Mouse (Mus musculus): ENCODE measurements around the gene Baiap2l1. TPM values are rescaled to one million over a fixed set of nuclear protein-coding genes. Genes with fewer than 3 reads are reported as not detected.

The Baiap2l1 gene
- polyA plus RNA-seq, 1 experiment from 2014 or later, result 1.5 TPM

GRCm38 (mm10) chr5:144255632-144256540, 102.0 kb downstream of the Baiap2l1 start:
- peak overlapping the region; percentile 92 for H3K9ac ChIP-seq (replicated peaks)
- H3K4me1 ChIP-seq, result peaks cover 44% of the 10 kb centered on the region
- ATAC-seq (ENCODE audit: low FRiP score), result peak; percentile 57
- WGBS, result under 1% methylated on average over 40 of the region's 40 CpGs
- H3K27ac ChIP-seq (replicated peaks), result peak overlapping the region; percentile 85
- H3K27me3 ChIP-seq (replicated peaks), result no peaks in the 10 kb centered on the region
- peak overlapping the region; percentile 98 for H3K4me3 ChIP-seq (replicated peaks)
- H3K9me3 ChIP-seq (replicated peaks), result no peaks in the 10 kb centered on the region
- peak overlapping the region; percentile 78 for H3K4me2 ChIP-seq
- H3K36me3 ChIP-seq, result no peaks in the 10 kb centered on the region

- Histone ChIP-seq H3K27me3 (replicated peaks) (no peaks in the 10 kb centered on the region), H3K4me3 (replicated peaks) (peak overlapping the region; percentile 98), H3K36me3 (no peaks in the 10 kb centered on the region), H3K27ac (replicated peaks) (peak overlapping the region; percentile 85), H3K9me3 (replicated peaks) (no peaks in the 10 kb centered on the region), H3K4me2 (peak overlapping the region; percentile 78), H3K4me1 (peaks cover 44% of the 10 kb centered on the region), H3K9ac (replicated peaks) (peak overlapping the region; percentile 92)
- peak; percentile 87 for ATAC-seq (ENCODE audit: low FRiP score)
- WGBS, result under 1% methylated on average over 66 of the region's 84 CpGs
Observed at GRCm38 (mm10) chr5:144254811-144255631, 102.9 kb downstream of the Baiap2l1 start.

- Histone ChIP-seq H3K4me1 (peaks cover 39% of the 10 kb centered on the region), H3K9me3 (replicated peaks) (no peaks in the 10 kb centered on the region), H3K27me3 (replicated peaks) (no peaks in the 10 kb centered on the region), H3K27ac (replicated peaks) (peak overlapping the region; percentile 52; the same call in 1 of the 2 replicates), H3K4me3 (replicated peaks) (peak overlapping the region; percentile 98), H3K9ac (replicated peaks) (0 out of 2 replicates have a peak overlapping the region, but pooled peaks have one; percentile 28), H3K4me2 (peak overlapping the region; percentile 78), H3K36me3 (no peaks in the 10 kb centered on the region)
- WGBS, result 60% methylated on average over 16 of the region's 16 CpGs
- ATAC-seq (ENCODE audit: low FRiP score), result peak; percentile 9; the same call in 1 of the 2 replicates
Observed at GRCm38 (mm10) chr5:144254122-144254810, 103.6 kb downstream of the Baiap2l1 start.

GRCm38 (mm10) chr5:144253212-144253611, 104.7 kb downstream of the Baiap2l1 start:
- no peaks in the 10 kb centered on the region for H3K9me3 ChIP-seq (replicated peaks)
- H3K4me3 ChIP-seq (replicated peaks), result no peak overlapping the region
- H3K27ac ChIP-seq (replicated peaks), result no peak overlapping the region
- 76% methylated on average over 4 of the region's 4 CpGs for WGBS
- no peak overlapping the region for H3K9ac ChIP-seq (replicated peaks)
- no peaks in the 10 kb centered on the region for H3K27me3 ChIP-seq (replicated peaks)
- H3K4me2 ChIP-seq, result no peak overlapping the region
- ATAC-seq (ENCODE audit: low FRiP score), result no peak
- no peaks in the 10 kb centered on the region for H3K36me3 ChIP-seq
- H3K4me1 ChIP-seq, result peaks cover 29% of the 10 kb centered on the region

- peaks cover 17% of the 10 kb centered on the region for H3K4me1 ChIP-seq
- no peak overlapping the region for H3K4me2 ChIP-seq
- H3K27ac ChIP-seq (replicated peaks), result no peak overlapping the region
- no peak overlapping the region for H3K4me3 ChIP-seq (replicated peaks)
- no peaks in the 10 kb centered on the region for H3K9me3 ChIP-seq (replicated peaks)
- ATAC-seq (ENCODE audit: low FRiP score), result no peak
- no peak overlapping the region for H3K9ac ChIP-seq (replicated peaks)
- 91% methylated on average over 13 of the region's 13 CpGs for WGBS
- no peaks in the 10 kb centered on the region for H3K27me3 ChIP-seq (replicated peaks)
- no peaks in the 10 kb centered on the region for H3K36me3 ChIP-seq
Observed at GRCm38 (mm10) chr5:144251876-144252577, 105.9 kb downstream of the Baiap2l1 start.

- Histone ChIP-seq H3K27me3 (replicated peaks) (no peaks in the 10 kb centered on the region), H3K4me1 (peaks cover 6% of the 10 kb centered on the region), H3K27ac (replicated peaks) (no peak overlapping the region), H3K4me3 (replicated peaks) (no peak overlapping the region), H3K9me3 (replicated peaks) (no peaks in the 10 kb centered on the region), H3K9ac (replicated peaks) (no peak overlapping the region), H3K36me3 (no peaks in the 10 kb centered on the region), H3K4me2 (no peak overlapping the region)
- WGBS, result 88% methylated on average over 3 of the region's 3 CpGs
- ATAC-seq (ENCODE audit: low FRiP score), result no peak
Observed at GRCm38 (mm10) chr5:144249871-144250270, 108.0 kb downstream of the Baiap2l1 start.

- H3K4me3 ChIP-seq (replicated peaks), result no peak overlapping the region
- WGBS, result 82% methylated on average over 10 of the region's 10 CpGs
- H3K27ac ChIP-seq (replicated peaks), result no peak overlapping the region
- H3K4me1 ChIP-seq, result no peaks in the 10 kb centered on the region
- H3K36me3 ChIP-seq, result no peaks in the 10 kb centered on the region
- H3K27me3 ChIP-seq (replicated peaks), result no peaks in the 10 kb centered on the region
- no peaks in the 10 kb centered on the region for H3K9me3 ChIP-seq (replicated peaks)
- no peak for ATAC-seq (ENCODE audit: low FRiP score)
- no peak overlapping the region for H3K4me2 ChIP-seq
- H3K9ac ChIP-seq (replicated peaks), result no peak overlapping the region
Observed at GRCm38 (mm10) chr5:144247906-144248585, 109.9 kb downstream of the Baiap2l1 start.

GRCm38 (mm10) chr5:144247307-144247706, 110.6 kb downstream of the Baiap2l1 start:
- Histone ChIP-seq H3K9me3 (replicated peaks) (no peaks in the 10 kb centered on the region), H3K27ac (replicated peaks) (no peak overlapping the region), H3K27me3 (replicated peaks) (no peaks in the 10 kb centered on the region), H3K4me1 (no peaks in the 10 kb centered on the region), H3K4me3 (replicated peaks) (no peak overlapping the region), H3K36me3 (no peaks in the 10 kb centered on the region), H3K4me2 (no peak overlapping the region), H3K9ac (replicated peaks) (no peak overlapping the region)
- ATAC-seq (ENCODE audit: low FRiP score), result no peak
- 80% methylated on average over 10 of the region's 10 CpGs for WGBS

- 92% methylated on average over 7 of the region's 7 CpGs for WGBS
- no peak for ATAC-seq (ENCODE audit: low FRiP score)
Observed at GRCm38 (mm10) chr5:144246669-144247068, 111.2 kb downstream of the Baiap2l1 start.

GRCm38 (mm10) chr5:144245592-144245991, 112.3 kb downstream of the Baiap2l1 start:
- no peaks in the 10 kb centered on the region for H3K4me1 ChIP-seq
- no peak overlapping the region for H3K27ac ChIP-seq (replicated peaks)
- no peak overlapping the region for H3K4me2 ChIP-seq
- H3K27me3 ChIP-seq (replicated peaks), result no peaks in the 10 kb centered on the region
- no peak overlapping the region for H3K4me3 ChIP-seq (replicated peaks)
- no peaks in the 10 kb centered on the region for H3K36me3 ChIP-seq
- ATAC-seq (ENCODE audit: low FRiP score), result no peak
- 79% methylated on average over 2 of the region's 2 CpGs for WGBS
- H3K9ac ChIP-seq (replicated peaks), result no peak overlapping the region
- no peaks in the 10 kb centered on the region for H3K9me3 ChIP-seq (replicated peaks)

More at GRCm38 (mm10) chr5:144246669-144247068, 111.2 kb downstream of the Baiap2l1 start:
- Histone ChIP-seq H3K4me1 (no peaks in the 10 kb centered on the region), H3K4me2 (no peak overlapping the region), H3K36me3 (no peaks in the 10 kb centered on the region), H3K9ac (replicated peaks) (no peak overlapping the region), H3K9me3 (replicated peaks) (no peaks in the 10 kb centered on the region), H3K27me3 (replicated peaks) (no peaks in the 10 kb centered on the region), H3K27ac (replicated peaks) (no peak overlapping the region), H3K4me3 (replicated peaks) (no peak overlapping the region)
